Mouse (Mus musculus) heart, postnatal 0 days (tissue): ENCODE data around the gene Srbd1. TPM values are rescaled to one million over a fixed set of nuclear protein-coding genes. Genes with fewer than 3 reads are reported as not detected.

Experiments
- ATAC-seq: fragments of 200-750 bp; cut with Nextera tagmentation; 2 replicates; pipeline ENCODE4 v1.8.0; 2017; ENCODE audit warnings: low read depth, moderate number of reproducible peaks, moderate library complexity; ENCODE audit not compliant: insufficient read depth
- DNase-seq: peaks from one replicate; pipeline ENCODE4 v3.0.0-alpha.2; 2016; ENCODE audit warnings: low spot score
- H3K27ac ChIP-seq: fragments of 300-500 bp; sonication (generic); 2 replicates; pipeline ENCODE4 v1.5.1; 2014; ENCODE audit warnings: low read depth, mild to moderate bottlenecking
- H3K27me3 ChIP-seq: fragments of 300-500 bp; sonication (generic); 2 replicates; pipeline ENCODE4 v1.6.1; 2014; ENCODE audit warnings: low read length, mixed read lengths; ENCODE audit not compliant: control insufficient read depth, insufficient read depth
- H3K36me3 ChIP-seq: fragments of 300-500 bp; sonication (generic); replicated peaks from 2 replicates; pipeline ENCODE4 v1.6.1; 2014; ENCODE audit warnings: low read length, mixed read lengths; ENCODE audit not compliant: control insufficient read depth, insufficient read depth
- H3K4me1 ChIP-seq: fragments of 300-500 bp; sonication (generic); 2 replicates; pipeline ENCODE4 v1.6.1; 2014; ENCODE audit warnings: antibody characterized with exemption; ENCODE audit not compliant: control insufficient read depth, insufficient read depth
- H3K4me2 ChIP-seq: fragments of 300-500 bp; sonication (generic); 2 replicates; pipeline ENCODE4 v1.6.1; 2014; ENCODE audit warnings: low read depth, mild to moderate bottlenecking, low read length, moderate library complexity
- H3K4me3 ChIP-seq: fragments of 300-500 bp; sonication (generic); 2 replicates; pipeline ENCODE4 v1.5.1; 2014; ENCODE audit warnings: low read depth, low read length
- H3K9ac ChIP-seq: fragments of 300-500 bp; sonication (generic); replicated peaks from 2 replicates; pipeline ENCODE4 v1.6.1; 2014; ENCODE audit warnings: low read depth, low read length, mixed read lengths
- H3K9me3 ChIP-seq: fragments of 300-500 bp; sonication (generic); replicated peaks from 2 replicates; pipeline ENCODE4 v1.6.1; 2016; ENCODE audit warnings: low read length; ENCODE audit not compliant: control insufficient read depth
- CTCF ChIP-seq: IDR thresholded peaks from 2 replicates; pipeline ENCODE4 v1.5.1; 2016; ENCODE audit warnings: antibody characterized with exemption, control low read depth, low read depth
- EP300 ChIP-seq: IDR thresholded peaks from 2 replicates; pipeline ENCODE4 v1.6.1; 2016; ENCODE audit warnings: antibody characterized with exemption, low read depth
- WGBS: fragments of 180-500 bp; shearing (Covaris S2); extraction: QIAGEN DNeasy Blood & Tissue Kit; methylation state at CpG from one replicate; pipeline ENCODE4 v1.1.7; 2014; 5-methylcytosine and 5-hydroxymethylcytosine counted together
- polyA plus RNA-seq: library from polyadenylated mRNA; unstranded; fragments of >200 nt; fragmentation: Nextera tagmentation; extraction: Ambion mirVana; gene quantifications from 2 replicates; pipeline ENCODE4 v1.2.1, GENCODE M21; 2015
- total RNA-seq: library from RNA; depleted of rRNA; stranded (reverse); fragments of >200 nt; gene quantifications from 2 replicates; pipeline ENCODE4 v1.2.3, GENCODE M21; 2014; ENCODE audit warnings: low replicate concordance; rRNA removed

Gene Srbd1
- 3.7 and 4.3 TPM in 2 replicates for total RNA-seq
- polyA plus RNA-seq, result 5.4 and 6.3 TPM in 2 replicates

GRCm38 (mm10) chr17:86145079-86145951 is at the start of gene Srbd1:
TSS of gene Srbd1 (minus strand) at chr17:86145175.
- WGBS, result 1% methylated on average over 29 of the region's 45 CpGs
- DNase-seq, result peak; percentile 90

GRCm38 (mm10) chr17:86193979-86194378 is 49.0 kb upstream of the Srbd1 start:
- H3K27me3 ChIP-seq, result no peaks in the 10 kb centered on the region
- TF ChIP-seq CTCF, result no peak
- TF ChIP-seq EP300, result no peak
- no peak overlapping the region for H3K27ac ChIP-seq
- no peak overlapping the region for H3K9ac ChIP-seq
- no peak overlapping the region for H3K4me3 ChIP-seq
- ATAC-seq (no peak), DNase-seq (no peak)
- no peaks in the 10 kb centered on the region for H3K9me3 ChIP-seq
- peaks cover 10% of the 10 kb centered on the region; the same call in 1 of the 2 replicates for H3K4me1 ChIP-seq
- H3K4me2 ChIP-seq, result no peak overlapping the region
- 94% methylated on average over 6 of the region's 6 CpGs for WGBS
- no peaks in the 10 kb centered on the region for H3K36me3 ChIP-seq

More at GRCm38 (mm10) chr17:86145079-86145951, at the start of gene Srbd1:
- peak within 1 kb of the TSS; percentile 86 for H3K4me3 ChIP-seq
- H3K36me3 ChIP-seq, result 0 out of 2 replicates have a peak, but pooled peaks cover 4% of the 10 kb centered on the region
- H3K4me1 ChIP-seq, result peaks cover 8% of the 10 kb centered on the region
- H3K9me3 ChIP-seq, result no peaks in the 10 kb centered on the region
- ATAC-seq, result peak; percentile 96
- peak within 1 kb of the TSS; percentile 65 for H3K27ac ChIP-seq
- H3K4me2 ChIP-seq, result peak within 1 kb of the TSS; percentile 98
- H3K27me3 ChIP-seq, result no peaks in the 10 kb centered on the region
- H3K9ac ChIP-seq, result peak within 1 kb of the TSS; percentile 68
- no peak for TF ChIP-seq EP300
- no peak for TF ChIP-seq CTCF

- TF ChIP-seq CTCF (no peak), EP300 (no peak)
- 83% methylated on average over 1 of the region's 1 CpGs for WGBS
- H3K9me3 ChIP-seq, result no peaks in the 10 kb centered on the region
- no peaks in the 10 kb centered on the region for H3K36me3 ChIP-seq
- H3K4me3 ChIP-seq, result no peak overlapping the region
- H3K27ac ChIP-seq, result no peak overlapping the region
- H3K9ac ChIP-seq, result no peak overlapping the region
- H3K27me3 ChIP-seq, result no peaks in the 10 kb centered on the region
- H3K4me1 ChIP-seq, result peaks cover 33% of the 10 kb centered on the region
- no peak overlapping the region for H3K4me2 ChIP-seq
- no peak for ATAC-seq
- no peak for DNase-seq
These were observed 42.8 kb upstream of the Srbd1 start for GRCm38 (mm10) chr17:86187777-86188176.

GRCm38 (mm10) chr17:86185584-86185983 is 40.6 kb upstream of the Srbd1 start:
- WGBS, result under 1% methylated on average over 7 of the region's 7 CpGs
- H3K9ac ChIP-seq, result no peak overlapping the region
- H3K9me3 ChIP-seq, result no peaks in the 10 kb centered on the region
- peaks cover 33% of the 10 kb centered on the region for H3K4me1 ChIP-seq
- peak; percentile 89 for DNase-seq
- H3K4me3 ChIP-seq, result peak overlapping the region; percentile 28
- no peaks in the 10 kb centered on the region for H3K27me3 ChIP-seq
- no peaks in the 10 kb centered on the region for H3K36me3 ChIP-seq
- peak overlapping the region; percentile 54 for H3K4me2 ChIP-seq
- TF ChIP-seq EP300, result peak; percentile 90
- TF ChIP-seq CTCF, result no peak
- ATAC-seq, result peak; percentile 91
- H3K27ac ChIP-seq, result peak overlapping the region; percentile 73

GRCm38 (mm10) chr17:86184552-86185209 is 39.7 kb upstream of the Srbd1 start:
- no peak overlapping the region for H3K9ac ChIP-seq
- no peaks in the 10 kb centered on the region for H3K27me3 ChIP-seq
- no peaks in the 10 kb centered on the region for H3K9me3 ChIP-seq
- H3K27ac ChIP-seq, result peak overlapping the region; percentile 73
- H3K4me1 ChIP-seq, result peaks cover 33% of the 10 kb centered on the region
- no peak overlapping the region for H3K4me3 ChIP-seq
- WGBS, result 23% methylated on average over 9 of the region's 9 CpGs
- no peak for ATAC-seq
- no peak for TF ChIP-seq EP300
- no peak for TF ChIP-seq CTCF
- no peaks in the 10 kb centered on the region for H3K36me3 ChIP-seq
- no peak for DNase-seq
- H3K4me2 ChIP-seq, result peak overlapping the region; percentile 54; the same call in 1 of the 2 replicates
